Mouse (Mus musculus): ENCODE results near the gene Arrdc2.

GRCm38 (mm10) chr8:70874441-70874840, 34.9 kb upstream of the Arrdc2 start:
- no peak for TF ChIP-seq POLR2A (IDR thresholded peaks at IDR 0.05; ENCODE audit: low read depth, low read length)
- TF ChIP-seq CTCF (IDR thresholded peaks at IDR 0.05; ENCODE audit: extremely low read depth, insufficient read depth, insufficient read length, insufficient replicate concordance) = no peak
